Mouse (Mus musculus) lung, postnatal 10 days (tissue): ENCODE data around the gene Olfr1338.
"Not testable (repeated sequence)": the region's sequence is repeated elsewhere in the genome, so short reads cannot be mapped to it uniquely, and the experiment has no call there.

Experiments used
- DNase-seq: peaks from one replicate; pipeline ENCODE4 v3.0.0; 2021

Olfr1338 gene

GRCm38 (mm10) chr4:118758637-118759036 is at the start of gene Olfr1338:
Olfr1338 (minus strand) TSS chr4:118758737.
- no peak for DNase-seq

GRCm38 (mm10) chr4:118792796-118793195 is 34.3 kb upstream of the Olfr1338 start:
- not testable (repeated sequence) for DNase-seq

GRCm38 (mm10) chr4:118782486-118782885 is 23.9 kb upstream of the Olfr1338 start, which contains the start of gene Olfr1337:
Olfr1337 (minus strand) TSS chr4:118782586.
- DNase-seq = no peak

- no peak for DNase-seq
Observed at GRCm38 (mm10) chr4:118741881-118742280, 16.7 kb downstream of the Olfr1338 start.

- no peak for DNase-seq
Observed at GRCm38 (mm10) chr4:118740988-118741698, 17.4 kb downstream of the Olfr1338 start.

- no peak for DNase-seq
Observed at GRCm38 (mm10) chr4:118739574-118739973, 19.0 kb downstream of the Olfr1338 start.

GRCm38 (mm10) chr4:118731875-118732274 is 26.7 kb downstream of the Olfr1338 start, which contains the start of gene Olfr1339:
Olfr1339 (plus strand) TSS chr4:118732175.
- no peak for DNase-seq

- peak; percentile 9 for DNase-seq
Observed at GRCm38 (mm10) chr4:118721742-118722483, 36.6 kb downstream of the Olfr1338 start.

- DNase-seq = no peak
Observed at GRCm38 (mm10) chr4:118719838-118720237, 38.7 kb downstream of the Olfr1338 start, which contains the start of gene Olfr1340. Olfr1340 (plus strand) TSS chr4:118720138.

- no peak for DNase-seq
Observed at GRCm38 (mm10) chr4:118711656-118712055, 46.9 kb downstream of the Olfr1338 start.

- no peak for DNase-seq
Observed at GRCm38 (mm10) chr4:118708086-118708485, 50.5 kb downstream of the Olfr1338 start.

GRCm38 (mm10) chr4:118703223-118703622 is 55.3 kb downstream of the Olfr1338 start, which contains the start of gene Olfr1341:
Olfr1341 (plus strand) TSS chr4:118703523.
- DNase-seq = no peak
